Mouse (Mus musculus): ENCODE data around the gene Tbrg1.

Gene Tbrg1

GRCm38 (mm10) chr9:37628581-37628980 lies 28.5 kb downstream of the Tbrg1 start:
- no peak for DNase-seq

GRCm38 (mm10) chr9:37627263-37627662 lies 29.8 kb downstream of the Tbrg1 start:
- no peak for DNase-seq

- DNase-seq = no peak
Measured at GRCm38 (mm10) chr9:37626103-37626567, 31.0 kb downstream of the Tbrg1 start.

GRCm38 (mm10) chr9:37625641-37626040 lies 31.5 kb downstream of the Tbrg1 start:
- DNase-seq = no peak

- DNase-seq = no peak
Measured at GRCm38 (mm10) chr9:37625129-37625528, 32.0 kb downstream of the Tbrg1 start.

- no peak for DNase-seq
Measured at GRCm38 (mm10) chr9:37624502-37624901, 32.6 kb downstream of the Tbrg1 start.

- no peak for DNase-seq
Measured at GRCm38 (mm10) chr9:37623981-37624380, 33.1 kb downstream of the Tbrg1 start.

GRCm38 (mm10) chr9:37621290-37621689 lies 35.8 kb downstream of the Tbrg1 start:
- DNase-seq = no peak

- DNase-seq = no peak
Measured at GRCm38 (mm10) chr9:37616770-37617169, 40.3 kb downstream of the Tbrg1 start.

- DNase-seq = no peak
Measured at GRCm38 (mm10) chr9:37615220-37615619, 41.9 kb downstream of the Tbrg1 start.

- DNase-seq = no peak
Measured at GRCm38 (mm10) chr9:37614316-37614715, 42.8 kb downstream of the Tbrg1 start.

GRCm38 (mm10) chr9:37613911-37614280 lies 43.2 kb downstream of the Tbrg1 start:
- DNase-seq = no peak

- DNase-seq = peak; percentile 80 to 86
Measured at GRCm38 (mm10) chr9:37613182-37613910, 43.8 kb downstream of the Tbrg1 start, which contains the start of gene Spa17. TSS of gene Spa17 (minus strand) at chr9:37613722.

GRCm38 (mm10) chr9:37609558-37609957 lies 47.6 kb downstream of the Tbrg1 start:
- DNase-seq = no peak

- no peak for DNase-seq
Measured at GRCm38 (mm10) chr9:37605089-37605488, 52.0 kb downstream of the Tbrg1 start.

- DNase-seq = no peak
Measured at GRCm38 (mm10) chr9:37600538-37601205, 56.4 kb downstream of the Tbrg1 start.

Data from thymus, adult 18-20 months (tissue).